Mouse (Mus musculus) spleen, postnatal 14 days (tissue): Measurements from ENCODE around the gene Ifitm10.
"Not testable (repeated sequence)": the region's sequence is repeated elsewhere in the genome, so short reads cannot be mapped to it uniquely, and the experiment has no call there.

Experiments
- DNase-seq, 2 experiments: peaks; one replicate each; pipeline ENCODE4 v3.0.0; 2021 to 2022; ENCODE audit warnings: low spot score in 2 of 2

Gene Ifitm10

GRCm38 (mm10) chr7:142322641-142323040 lies 50.9 kb downstream of the Ifitm10 start:
- no peak for DNase-seq

- DNase-seq, result not testable (repeated sequence)
Observed at GRCm38 (mm10) chr7:142321637-142322306, 51.8 kb downstream of the Ifitm10 start.

GRCm38 (mm10) chr7:142320906-142321305 lies 52.6 kb downstream of the Ifitm10 start:
- no peak for DNase-seq

GRCm38 (mm10) chr7:142319124-142319523 lies 54.4 kb downstream of the Ifitm10 start:
- DNase-seq, result no peak

- no peak for DNase-seq
Observed at GRCm38 (mm10) chr7:142317216-142317615, 56.3 kb downstream of the Ifitm10 start.

- DNase-seq, result no peak
Observed at GRCm38 (mm10) chr7:142316558-142316957, 57.0 kb downstream of the Ifitm10 start.

GRCm38 (mm10) chr7:142314600-142315285 lies 58.8 kb downstream of the Ifitm10 start:
- no peak for DNase-seq

- DNase-seq, result not testable (repeated sequence)
Observed at GRCm38 (mm10) chr7:142303929-142304328, 69.6 kb downstream of the Ifitm10 start.

- no peak for DNase-seq
Observed at GRCm38 (mm10) chr7:142303249-142303648, 70.3 kb downstream of the Ifitm10 start, which contains the start of gene Krtap5-4. Gene Krtap5-4, plus strand, starts transcription at chr7:142303549.

GRCm38 (mm10) chr7:142297018-142297417 lies 76.5 kb downstream of the Ifitm10 start, which contains the start of gene Krtap5-1:
Gene Krtap5-1, minus strand, starts transcription at chr7:142297118.
- DNase-seq, result not testable (repeated sequence)

GRCm38 (mm10) chr7:142296108-142296507 lies 77.4 kb downstream of the Ifitm10 start:
- not testable (repeated sequence) for DNase-seq

- DNase-seq, result no peak
Observed at GRCm38 (mm10) chr7:142295418-142295817, 78.1 kb downstream of the Ifitm10 start.

- DNase-seq, result not testable (repeated sequence)
Observed at GRCm38 (mm10) chr7:142293851-142294250, 79.7 kb downstream of the Ifitm10 start.

GRCm38 (mm10) chr7:142285910-142286612 lies 87.5 kb downstream of the Ifitm10 start:
- DNase-seq, result not testable (repeated sequence)

GRCm38 (mm10) chr7:142285130-142285835 lies 88.3 kb downstream of the Ifitm10 start:
- no peak for DNase-seq

- DNase-seq, result peak; percentile 68 to 81
Observed at GRCm38 (mm10) chr7:142284615-142285080, 88.9 kb downstream of the Ifitm10 start.

- peak in 1 of 2 experiments; percentile 28 for DNase-seq
Observed at GRCm38 (mm10) chr7:142284023-142284591, 89.4 kb downstream of the Ifitm10 start.

- DNase-seq, result not testable (repeated sequence)
Observed at GRCm38 (mm10) chr7:142282847-142283246, 90.7 kb downstream of the Ifitm10 start.

GRCm38 (mm10) chr7:142279291-142279690 lies 94.3 kb downstream of the Ifitm10 start:
- not testable (repeated sequence) for DNase-seq

- peak in 1 of 2 experiments; percentile 25 for DNase-seq
Observed at GRCm38 (mm10) chr7:142278183-142278582, 95.4 kb downstream of the Ifitm10 start.
